Mouse (Mus musculus) hindlimb bud, embryonic 11.5 days (tissue): ENCODE measurements around the gene Fam20a.
"Not testable (repeated sequence)": the region's sequence is repeated elsewhere in the genome, so short reads cannot be mapped to it uniquely, and the experiment has no call there.

Experiments used
- DNase-seq: peaks from one replicate; pipeline ENCODE4 v3.0.0-alpha.2; 2012; ENCODE audit warnings: low read depth, low spot score; ENCODE audit errors: extremely low spot score

Fam20a gene

DNA sequence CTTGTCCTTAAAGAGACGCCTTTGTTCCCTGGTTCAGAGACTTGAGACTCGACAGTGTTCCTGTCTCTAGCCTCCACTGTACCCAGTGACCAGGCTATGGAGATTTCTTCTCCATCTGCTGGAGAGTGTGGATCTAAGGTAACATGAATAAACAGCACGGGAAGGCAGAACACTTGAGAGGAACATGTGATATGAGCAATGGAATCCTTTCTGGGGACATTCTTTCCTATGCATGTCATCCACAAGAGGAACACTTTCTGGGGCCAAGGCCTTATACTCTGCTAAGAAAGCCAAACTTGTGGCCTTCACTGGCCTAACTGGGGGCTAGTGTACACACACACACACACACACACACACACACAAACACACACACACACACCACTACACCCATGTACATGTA lies 40.5 kb downstream of the Fam20a start:
- no peak for DNase-seq

DNA sequence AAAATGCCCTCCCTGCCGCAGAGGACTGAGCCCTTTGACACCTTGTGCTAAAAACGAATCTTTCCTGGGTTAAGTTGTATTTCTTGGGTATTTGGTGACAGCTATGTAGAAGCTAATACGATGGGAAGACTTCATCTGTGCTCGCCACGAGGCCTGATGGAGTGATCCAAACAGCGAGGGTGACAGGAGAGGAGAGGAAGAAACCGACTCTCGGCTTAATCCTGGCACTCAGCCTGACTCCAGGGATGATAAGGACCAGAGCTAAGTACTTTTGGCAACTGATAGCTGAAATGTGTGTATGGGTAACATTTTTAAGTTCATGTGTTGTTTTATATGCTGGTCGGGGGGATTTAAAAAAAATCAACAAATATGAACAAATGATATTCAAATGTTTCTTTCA lies 41.1 kb downstream of the Fam20a start:
- DNase-seq: no peak

DNA sequence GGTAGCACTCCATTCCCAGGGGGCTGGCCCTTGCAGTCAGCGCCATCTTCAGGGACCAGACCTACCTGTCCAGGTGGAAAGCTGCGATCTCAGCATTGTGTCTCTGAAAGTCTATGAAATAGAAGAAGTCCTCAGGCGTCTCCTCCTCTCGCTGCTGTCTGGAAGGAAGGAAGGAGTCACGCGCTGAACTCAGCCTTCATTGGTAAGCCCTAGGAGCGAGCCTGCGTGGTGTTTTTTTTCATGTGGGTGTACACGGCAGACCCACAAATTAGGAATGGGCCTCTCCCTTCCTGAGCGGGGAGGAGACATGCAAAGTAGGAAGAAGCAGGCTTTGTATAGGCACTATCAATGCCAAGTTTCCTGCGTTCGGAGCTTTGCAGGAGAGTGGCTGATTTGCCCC lies 43.8 kb downstream of the Fam20a start:
- DNase-seq: no peak

DNA sequence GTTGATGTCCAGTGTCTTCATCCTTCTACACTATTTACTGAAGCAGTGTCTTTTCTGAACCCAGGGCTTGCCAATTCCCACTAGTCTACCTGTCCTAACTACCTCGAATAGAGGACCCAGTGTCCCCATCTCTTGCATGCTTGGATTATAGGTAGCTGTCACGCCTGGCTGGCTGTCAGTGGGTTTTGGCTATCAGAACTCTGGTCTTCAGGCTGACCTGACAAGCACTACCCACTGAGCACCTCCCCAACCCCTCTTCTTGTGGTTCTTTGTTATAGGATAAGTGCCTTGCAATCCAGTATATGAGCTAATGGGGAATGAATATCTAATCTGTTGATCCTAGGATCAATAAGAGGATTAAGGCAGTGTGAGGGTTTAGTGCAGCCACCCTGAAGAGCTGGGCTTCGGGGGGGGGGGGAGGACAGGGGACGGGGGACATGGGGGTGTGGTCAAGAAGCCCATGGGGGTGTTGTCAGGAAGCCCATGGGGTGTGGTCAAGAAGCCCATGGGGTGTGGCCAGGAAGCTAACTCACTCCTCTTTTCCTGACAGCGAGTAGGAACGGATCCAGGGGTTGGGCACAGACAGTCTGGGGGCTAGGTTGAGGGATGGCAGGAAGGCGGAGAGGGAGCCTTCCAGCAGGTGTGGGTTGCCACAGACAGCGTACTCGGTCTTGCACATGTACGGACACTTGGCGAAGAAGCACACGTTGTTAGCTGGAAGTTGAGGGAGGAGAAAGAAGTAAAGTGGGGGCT lies 45.3 kb downstream of the Fam20a start:
- no peak for DNase-seq

DNA sequence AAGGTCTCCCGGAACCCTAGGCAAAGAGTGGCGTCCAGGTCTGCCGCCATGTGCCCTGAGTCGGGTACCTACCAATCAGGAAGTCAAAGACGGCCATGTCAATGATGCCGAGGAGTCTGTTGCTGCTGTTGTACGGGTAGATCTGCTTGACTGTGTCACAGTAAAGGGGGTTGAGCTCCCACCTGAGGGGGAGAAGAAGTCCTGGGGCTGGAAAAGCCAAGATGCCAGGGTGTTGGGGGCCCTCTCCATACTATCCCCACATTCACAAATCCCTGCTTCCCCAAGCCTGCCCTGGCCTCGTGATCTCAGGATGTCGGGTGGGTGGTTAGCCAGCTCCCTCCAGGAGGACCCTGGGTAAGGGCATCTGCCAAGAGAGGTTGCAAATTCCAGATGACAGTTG lies 46.3 kb downstream of the Fam20a start:
- DNase-seq: no peak

DNA sequence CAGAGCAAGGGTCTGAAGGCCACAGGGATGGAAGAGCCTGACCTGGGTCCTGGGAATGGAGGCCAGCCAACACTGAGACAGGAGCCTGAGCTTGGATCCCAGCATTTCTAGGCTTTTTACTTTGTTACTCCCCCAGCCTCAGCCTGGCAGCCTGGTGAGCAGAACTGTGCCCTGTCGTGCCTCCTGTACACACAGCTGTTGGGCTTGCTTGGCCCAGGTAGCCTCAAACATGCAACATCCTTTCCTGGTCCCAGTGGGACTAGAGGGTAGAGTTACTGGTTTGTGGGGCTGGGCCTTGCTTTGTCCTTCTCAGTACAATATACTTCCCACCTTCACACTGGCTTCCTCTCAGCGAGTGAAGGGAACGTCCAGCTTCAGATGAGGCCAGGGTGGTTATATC lies 46.9 kb downstream of the Fam20a start:
- DNase-seq: no peak

DNA sequence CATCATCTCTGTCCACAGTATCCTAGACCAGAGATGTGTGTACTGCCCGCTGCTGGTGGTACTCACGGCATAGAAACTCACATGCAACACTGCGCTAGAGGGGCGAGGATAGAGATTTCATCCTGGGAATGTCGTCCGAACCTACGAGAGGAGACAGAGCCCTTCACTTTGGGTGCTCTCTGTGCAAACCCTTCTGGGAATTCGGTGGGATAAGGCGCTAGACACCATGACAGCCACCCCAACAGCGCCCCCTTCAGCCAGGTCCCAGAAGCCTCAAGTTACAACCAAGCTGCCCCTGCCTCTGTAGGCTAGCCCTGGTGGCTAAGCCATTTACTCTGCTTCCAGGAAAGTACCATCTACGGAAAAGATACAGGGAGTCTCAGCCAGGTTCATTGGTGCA lies 47.5 kb downstream of the Fam20a start:
- no peak for DNase-seq

DNA sequence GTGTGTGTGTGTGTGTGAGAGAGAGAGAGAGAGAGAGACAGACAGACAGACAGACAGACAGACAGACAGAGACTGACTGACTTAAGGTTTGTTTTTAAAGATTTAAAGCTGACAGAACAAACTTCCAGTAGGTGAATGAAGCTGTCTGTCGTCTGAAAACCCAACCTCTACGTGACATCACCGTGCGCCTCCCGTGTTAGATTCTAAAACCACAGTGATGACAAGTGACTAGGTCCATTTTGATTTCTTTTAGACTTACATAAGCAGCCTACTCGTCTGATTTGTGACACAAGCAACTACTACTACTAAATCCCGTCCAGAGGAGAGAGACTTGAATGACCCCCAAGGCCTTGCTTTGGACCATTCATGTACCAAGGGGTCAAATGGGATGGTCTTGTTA lies 48.3 kb downstream of the Fam20a start:
- DNase-seq: no peak

DNA sequence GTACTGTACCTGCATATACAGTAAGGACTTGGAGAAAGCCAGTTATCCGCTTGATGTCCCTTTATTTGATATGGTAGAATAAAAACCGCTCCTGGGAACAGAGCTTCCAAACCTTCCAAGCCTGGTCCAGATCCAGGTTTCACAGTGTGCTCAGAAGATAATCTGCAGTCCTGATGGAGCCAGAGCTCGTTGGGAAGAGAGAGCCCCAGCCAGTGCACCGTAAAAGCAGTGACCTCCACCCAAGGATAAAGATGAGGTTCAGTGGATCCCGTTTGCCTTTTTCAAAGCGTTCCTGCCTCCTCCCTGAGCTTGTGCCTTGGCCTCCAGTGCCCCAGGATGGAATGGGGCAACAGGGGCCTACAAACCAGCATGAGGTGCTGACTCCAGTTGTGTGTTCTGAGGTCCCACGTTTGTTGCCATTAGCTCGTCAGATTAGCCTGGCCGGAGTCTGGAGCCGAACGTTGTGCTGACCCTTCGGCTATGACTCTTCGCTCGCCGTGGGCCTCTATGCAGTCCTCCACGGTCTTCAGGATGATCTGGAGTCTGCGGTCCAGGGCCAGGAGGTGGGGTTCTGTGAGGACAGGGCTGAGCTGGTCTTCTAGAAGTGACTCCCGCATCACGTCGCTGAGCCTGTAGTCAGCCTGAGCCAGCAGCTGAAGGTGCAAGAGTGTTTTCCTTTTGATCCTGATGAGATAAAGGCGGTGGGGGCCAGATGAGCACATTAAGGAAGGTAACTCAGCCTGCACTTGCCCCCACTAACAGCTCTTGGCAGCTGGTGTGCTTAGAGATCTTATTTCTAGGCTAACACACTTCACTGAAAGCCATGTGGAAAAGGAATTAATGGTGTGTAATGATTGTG lies 49.0 kb downstream of the Fam20a start:
- no peak for DNase-seq

DNA sequence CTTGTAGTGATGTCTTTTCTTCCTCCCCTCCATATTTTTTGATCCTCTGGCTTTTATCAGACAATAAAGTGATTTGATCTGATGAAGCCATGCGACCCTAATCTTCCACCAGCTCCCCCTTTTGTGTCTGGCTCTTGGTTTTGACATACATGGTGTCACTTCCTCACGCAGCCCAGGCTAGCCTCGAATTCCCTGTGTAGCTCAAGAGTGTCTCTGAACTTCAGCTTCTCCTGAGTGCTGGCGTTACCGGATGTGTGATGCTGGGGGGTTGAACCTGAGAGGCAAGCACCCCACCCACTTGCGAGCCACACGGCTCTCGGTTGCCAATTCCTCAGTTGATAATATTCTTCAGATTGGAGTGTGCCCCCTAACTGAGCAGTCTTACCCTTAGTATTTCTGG lies 49.7 kb downstream of the Fam20a start:
- DNase-seq: no peak

DNA sequence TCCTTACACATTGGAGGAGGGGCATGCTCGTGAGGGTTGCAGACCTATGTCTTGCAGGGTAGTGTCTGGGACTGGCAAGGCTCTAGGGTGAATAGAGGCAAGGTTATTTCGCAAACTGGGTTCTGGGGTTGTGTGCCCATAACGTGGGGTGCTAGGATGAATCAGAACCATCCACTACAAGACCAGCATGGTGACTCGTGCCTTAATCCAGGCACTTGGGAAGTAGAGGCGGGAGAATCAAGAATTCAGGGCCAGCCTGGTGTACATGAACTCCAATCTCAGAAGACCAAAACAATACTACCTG lies 50.1 kb downstream of the Fam20a start:
- DNase-seq: no peak

DNA sequence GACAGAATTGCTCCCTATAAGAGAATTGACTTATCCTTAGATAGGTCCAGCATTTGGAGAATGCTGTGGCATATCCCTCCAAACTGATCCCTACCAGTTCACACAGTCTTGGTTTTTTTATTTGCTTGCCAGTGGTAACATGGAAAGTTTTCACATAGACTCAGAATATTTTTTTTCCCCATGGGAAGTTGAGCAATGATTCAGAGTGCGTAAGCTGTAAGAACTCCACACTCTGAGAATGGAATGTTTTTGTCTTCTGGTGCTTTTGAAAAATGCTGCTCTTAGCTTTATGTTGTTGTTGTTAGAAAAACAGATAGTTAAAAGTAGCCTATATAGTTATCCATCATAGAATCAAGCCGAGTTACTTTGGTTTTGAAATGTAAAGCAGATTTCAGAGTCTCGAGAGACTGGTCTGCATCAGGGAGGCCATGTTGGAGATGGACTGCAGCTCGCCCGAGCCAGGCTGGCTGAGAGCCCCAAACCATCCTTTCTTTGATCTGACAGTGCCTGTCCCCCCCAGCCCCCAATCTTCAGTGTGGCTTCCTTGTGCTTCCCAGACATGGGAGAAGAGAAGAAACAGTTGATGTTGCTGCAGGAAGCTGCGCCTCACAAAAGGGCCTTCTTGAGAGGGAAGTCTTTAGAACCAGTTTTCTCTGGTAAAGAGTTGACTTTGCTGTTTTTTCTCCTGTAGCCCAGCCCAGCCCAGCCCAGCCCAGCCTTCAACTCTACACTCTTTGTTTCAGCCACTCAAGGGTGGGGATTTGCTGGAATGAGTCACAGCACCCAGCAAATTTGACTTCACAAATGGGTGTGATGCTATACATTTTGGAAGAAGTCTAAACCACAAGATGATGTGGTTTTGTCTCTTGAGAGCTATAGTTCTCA lies 50.7 kb downstream of the Fam20a start:
- no peak for DNase-seq

DNA sequence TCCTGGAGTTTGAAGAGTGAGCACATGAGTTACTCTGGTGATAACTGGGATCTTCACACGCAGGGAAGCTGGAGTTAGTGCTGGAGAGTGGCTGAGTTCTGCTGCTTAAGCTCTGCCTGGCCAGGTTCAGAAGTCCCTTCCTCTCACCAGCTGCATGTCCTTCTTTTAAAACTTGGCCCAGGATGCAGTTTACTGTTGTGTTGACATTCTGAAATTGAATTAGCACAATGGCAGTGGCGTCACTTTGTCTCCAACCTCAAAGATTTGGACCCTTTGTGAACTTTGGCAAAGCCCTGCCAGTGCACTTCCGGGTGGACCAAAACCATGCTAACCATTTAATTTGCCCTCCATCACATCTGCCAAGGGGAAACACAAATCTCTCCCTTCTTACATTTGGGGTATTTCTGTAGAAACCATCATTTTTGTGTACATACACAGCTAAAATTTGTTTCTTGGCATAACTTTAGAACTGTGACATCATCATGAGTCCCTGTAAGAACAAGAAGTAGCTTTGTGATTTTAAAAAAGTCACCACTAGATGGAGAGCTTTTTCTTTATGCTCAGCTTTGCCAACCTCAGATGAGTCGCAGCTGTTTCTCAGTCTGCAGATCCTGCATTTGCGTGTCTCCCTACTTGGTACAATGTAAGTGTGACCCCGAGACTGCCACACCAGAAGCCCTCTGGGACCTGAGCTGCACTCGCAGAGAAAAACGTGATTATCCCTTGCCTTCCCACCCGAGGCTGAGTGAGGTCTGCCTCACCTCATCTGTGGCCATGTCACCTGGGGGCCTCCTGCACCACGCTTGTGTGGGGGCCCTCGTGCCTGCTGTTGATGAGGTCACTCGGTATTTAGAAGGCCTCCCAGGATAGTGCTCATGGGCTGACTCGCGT lies 51.8 kb downstream of the Fam20a start:
- peak; percentile 41 for DNase-seq

DNA sequence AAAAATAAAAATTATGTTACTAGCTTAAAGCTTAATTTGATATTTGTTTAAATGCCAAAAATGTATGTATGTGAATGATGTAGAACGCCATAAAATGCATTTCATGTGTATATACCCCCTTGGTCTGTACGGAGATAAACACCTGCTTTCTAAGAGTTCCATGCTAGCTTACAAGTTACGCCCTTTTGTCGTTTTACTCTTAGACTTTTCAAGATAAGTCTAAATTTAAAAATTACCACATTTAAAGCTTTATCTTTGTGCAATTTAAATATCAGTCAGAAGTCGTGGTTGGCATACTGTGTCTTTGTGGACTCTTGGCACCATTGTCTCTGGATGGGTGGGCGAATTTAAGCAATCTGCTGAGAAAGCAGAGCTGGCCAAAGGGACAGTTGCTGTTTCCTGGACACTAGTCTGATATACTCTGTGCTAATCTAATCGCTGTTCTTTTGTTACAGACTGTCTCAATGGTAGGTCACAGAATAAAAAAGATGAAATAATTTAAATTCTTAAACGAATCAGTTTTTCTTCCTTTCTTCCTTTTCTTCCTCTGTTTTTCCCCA lies 52.9 kb downstream of the Fam20a start:
- no peak for DNase-seq

DNA sequence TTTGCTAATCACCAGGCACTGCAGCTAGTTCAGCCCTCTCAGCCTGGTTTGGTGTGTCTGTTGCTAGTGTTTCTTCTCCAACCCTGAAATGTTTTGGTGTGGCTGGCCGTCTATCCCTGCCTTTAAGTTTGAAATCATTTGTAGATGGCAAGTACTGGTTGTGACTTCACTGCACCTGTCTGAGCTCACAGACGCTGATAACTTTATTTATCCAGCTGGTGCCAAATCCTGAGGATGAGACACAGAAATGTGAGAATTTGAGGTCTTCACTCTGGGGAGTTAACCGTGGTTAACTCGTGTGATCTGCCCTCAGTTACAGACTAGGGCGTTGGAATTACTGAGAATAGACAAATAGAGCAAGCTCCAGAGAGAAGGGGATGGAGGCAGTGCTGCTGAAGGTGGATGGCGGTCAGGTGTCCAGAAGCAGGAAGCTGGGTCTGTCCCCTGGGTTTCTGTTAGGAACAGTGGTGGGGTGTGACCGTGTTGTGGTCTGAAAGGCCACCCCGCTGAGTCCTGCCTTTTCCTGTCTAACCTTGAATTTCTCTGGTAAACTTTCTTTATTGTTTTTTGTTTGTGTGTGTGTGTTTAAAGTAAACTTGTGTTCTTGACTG lies 53.9 kb downstream of the Fam20a start:
- DNase-seq: no peak

DNA sequence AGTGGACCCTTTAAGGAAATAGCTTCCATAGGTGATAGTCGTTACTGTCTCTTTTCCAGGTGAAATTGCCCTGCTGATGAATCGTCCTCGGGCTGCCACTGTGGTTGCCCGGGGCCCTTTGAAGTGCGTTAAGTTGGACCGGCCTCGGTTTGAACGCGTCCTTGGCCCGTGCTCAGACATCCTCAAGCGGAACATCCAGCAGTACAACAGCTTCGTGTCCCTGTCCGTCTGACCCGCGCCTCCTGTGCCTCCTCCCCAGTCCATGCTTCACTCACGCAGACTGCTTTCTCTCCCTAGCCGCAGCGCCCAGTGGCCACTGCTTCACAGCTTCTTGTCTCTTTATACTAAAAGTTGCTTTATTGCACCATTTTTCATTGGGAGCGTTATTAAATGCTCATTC lies 54.7 kb downstream of the Fam20a start:
- DNase-seq: no peak

DNA sequence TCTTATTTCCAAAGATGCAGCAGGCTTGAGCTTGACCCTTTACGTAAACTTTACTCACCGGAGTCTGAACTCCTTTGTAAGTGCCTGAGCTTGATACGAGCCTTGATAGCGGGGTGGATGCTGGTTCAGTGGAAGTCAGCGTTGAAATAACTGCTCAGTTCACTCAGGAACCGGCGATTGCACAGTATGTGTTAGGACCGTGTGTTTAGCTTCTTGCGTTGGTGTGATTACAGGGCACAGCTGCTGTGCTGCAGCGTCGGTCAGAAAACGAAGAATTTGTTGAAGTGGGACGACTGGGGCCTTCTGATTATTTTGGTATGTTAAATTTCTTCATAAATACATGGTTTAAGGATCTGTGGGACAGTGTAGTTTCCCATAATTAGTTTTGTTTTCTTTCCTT lies 55.7 kb downstream of the Fam20a start:
- DNase-seq: no peak

DNA sequence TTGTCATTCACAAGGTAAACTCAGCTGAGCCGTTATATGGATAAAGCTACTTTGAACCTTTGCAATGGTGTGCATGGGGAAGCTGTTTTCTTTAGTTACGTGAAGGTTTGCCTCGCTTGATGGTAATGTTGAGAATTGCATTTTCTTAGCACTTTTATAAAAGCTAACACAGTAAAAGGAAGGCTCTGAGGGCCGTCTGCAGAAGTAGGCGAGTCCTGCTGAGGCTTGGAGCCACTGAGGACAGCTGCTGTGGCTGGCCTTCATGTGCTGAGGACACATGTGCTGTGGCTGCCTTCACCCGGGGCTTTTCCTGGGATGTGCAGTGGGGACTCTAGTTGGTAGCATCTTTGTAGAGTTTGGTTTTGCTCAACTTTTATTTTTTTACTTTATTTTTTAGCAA lies 56.7 kb downstream of the Fam20a start:
- DNase-seq: no peak

DNA sequence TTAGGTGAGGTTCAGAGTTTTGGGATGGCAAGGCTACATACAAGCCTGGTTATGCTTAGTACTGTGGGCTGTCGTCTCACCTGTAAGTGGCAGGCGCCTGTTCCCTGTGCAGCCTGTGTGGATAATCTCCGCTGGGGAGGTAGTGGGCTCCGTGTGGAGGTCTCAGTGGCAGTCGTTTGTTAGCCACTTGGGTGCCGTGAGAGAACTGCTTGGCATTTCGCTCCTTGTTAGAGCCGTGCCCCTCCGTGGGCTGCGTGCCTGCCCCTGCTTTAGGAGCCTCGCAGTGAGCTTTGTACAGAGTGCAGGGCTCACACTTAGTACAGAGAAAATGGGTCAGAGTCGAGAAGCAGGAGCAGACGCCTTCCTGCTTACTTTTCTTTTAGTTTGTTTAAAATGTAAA lies 57.8 kb downstream of the Fam20a start:
- no peak for DNase-seq

DNA sequence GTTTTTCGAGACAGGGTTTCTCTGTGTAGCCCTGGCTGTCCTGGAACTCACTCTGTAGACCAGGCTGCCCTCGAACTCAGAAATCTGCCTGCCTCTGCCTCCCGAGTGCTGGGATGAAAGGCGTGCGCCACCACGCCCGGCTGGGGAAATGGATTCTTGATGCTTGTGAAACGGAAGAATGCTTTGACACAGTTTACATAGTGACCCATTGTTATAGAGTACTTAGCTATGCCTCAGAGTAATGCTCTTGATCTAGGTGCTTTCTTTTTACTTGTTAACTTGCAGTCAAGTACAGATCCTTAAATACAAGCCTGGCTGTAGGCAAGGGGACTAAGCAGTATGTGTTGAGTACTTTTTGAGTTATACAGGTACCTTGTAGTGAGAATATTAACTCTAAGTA lies 61.6 kb downstream of the Fam20a start:
- DNase-seq: not testable (repeated sequence)
